Mouse (Mus musculus) brain, embryonic 18.5 days (tissue): ENCODE measurements around the gene Eppin.
"Not testable (repeated sequence)": the region's sequence is repeated elsewhere in the genome, so short reads cannot be mapped to it uniquely, and the experiment has no call there.

Source experiments
- DNase-seq: peaks from one replicate; pipeline ENCODE4 v3.0.0-alpha.2; 2012; ENCODE audit warnings: low read depth, low spot score

Gene Eppin

GRCm38 (mm10) chr2:164593494-164593893 lies at the start of gene Eppin:
Eppin (minus strand) TSS chr2:164593594.
- no peak for DNase-seq

- no peak for DNase-seq
Observed at GRCm38 (mm10) chr2:164641881-164642673, 48.7 kb upstream of the Eppin start.

- no peak for DNase-seq
Observed at GRCm38 (mm10) chr2:164641129-164641528, 47.7 kb upstream of the Eppin start.

GRCm38 (mm10) chr2:164638696-164639095 lies 45.3 kb upstream of the Eppin start, which contains the start of gene Wfdc16:
Wfdc16 (minus strand) TSS chr2:164638796.
- DNase-seq = no peak

- DNase-seq = no peak
Observed at GRCm38 (mm10) chr2:164635266-164635665, 41.9 kb upstream of the Eppin start.

GRCm38 (mm10) chr2:164621775-164622174 lies 28.4 kb upstream of the Eppin start:
- no peak for DNase-seq

GRCm38 (mm10) chr2:164619050-164619449 lies 25.7 kb upstream of the Eppin start:
- no peak for DNase-seq

- no peak for DNase-seq
Observed at GRCm38 (mm10) chr2:164615386-164615785, 22.0 kb upstream of the Eppin start.

- not testable (repeated sequence) for DNase-seq
Observed at GRCm38 (mm10) chr2:164613471-164613870, 20.1 kb upstream of the Eppin start, which contains the start of the genes Wfdc6b and Wfdc8. Wfdc6b (plus strand) TSS chr2:164613522. Wfdc8 (minus strand) TSS chr2:164613626.

- no peak for DNase-seq
Observed at GRCm38 (mm10) chr2:164608781-164609180, 15.4 kb upstream of the Eppin start.

- no peak for DNase-seq
Observed at GRCm38 (mm10) chr2:164604411-164604810, 11.0 kb upstream of the Eppin start.

- no peak for DNase-seq
Observed at GRCm38 (mm10) chr2:164603482-164603881, 10.1 kb upstream of the Eppin start.

GRCm38 (mm10) chr2:164600179-164600578 lies 6.8 kb upstream of the Eppin start:
- no peak for DNase-seq

- peak; percentile 32 for DNase-seq
Observed at GRCm38 (mm10) chr2:164592014-164592413, 1.4 kb downstream of the Eppin start.

- DNase-seq = not testable (repeated sequence)
Observed at GRCm38 (mm10) chr2:164585025-164585725, 8.2 kb downstream of the Eppin start, which contains the start of gene Wfdc6a. Wfdc6a (minus strand) TSS chr2:164585447.

- DNase-seq = not testable (repeated sequence)
Observed at GRCm38 (mm10) chr2:164573359-164573758, 20.0 kb downstream of the Eppin start, which contains the start of gene Spint3. Spint3 (minus strand) TSS chr2:164573459.

- no peak for DNase-seq
Observed at GRCm38 (mm10) chr2:164567460-164567859, 25.9 kb downstream of the Eppin start.

GRCm38 (mm10) chr2:164566997-164567396 lies 26.4 kb downstream of the Eppin start:
- no peak for DNase-seq

- no peak for DNase-seq
Observed at GRCm38 (mm10) chr2:164564346-164564745, 29.0 kb downstream of the Eppin start.

GRCm38 (mm10) chr2:164563339-164564038 lies 29.9 kb downstream of the Eppin start:
- peak; percentile 39 for DNase-seq

GRCm38 (mm10) chr2:164562391-164563188 lies 30.8 kb downstream of the Eppin start, which contains the start of gene Wfdc2:
Wfdc2 (plus strand) TSS chr2:164562413.
- DNase-seq = no peak
